Mouse (Mus musculus) stomach, embryonic 15.5 days (tissue): ENCODE data around the gene Tmem185b. TPM values are rescaled to one million over a fixed set of nuclear protein-coding genes. Genes with fewer than 3 reads are reported as not detected.

ENCODE experiments used
- ATAC-seq: fragments of 200-750 bp; cut with Nextera tagmentation; 2 replicates; pipeline ENCODE4 v1.8.0; 2017; ENCODE audit warnings: low read depth, moderate number of reproducible peaks, moderate TSS enrichment; ENCODE audit not compliant: insufficient read depth, low FRiP score
- H3K27ac ChIP-seq: fragments of 300-500 bp; sonication (generic); 2 replicates; pipeline ENCODE4 v1.5.1; 2015; ENCODE audit warnings: mild to moderate bottlenecking, inconsistent platforms
- H3K27me3 ChIP-seq: fragments of 300-500 bp; sonication (generic); replicated peaks from 2 replicates; pipeline ENCODE4 v1.6.1; 2015; ENCODE audit warnings: inconsistent platforms
- H3K36me3 ChIP-seq: fragments of 300-500 bp; sonication (generic); 2 replicates; pipeline ENCODE4 v1.6.1; 2015; ENCODE audit warnings: inconsistent platforms
- H3K4me1 ChIP-seq: fragments of 300-500 bp; sonication (generic); 2 replicates; pipeline ENCODE4 v1.6.1; 2015; ENCODE audit warnings: inconsistent platforms
- H3K4me2 ChIP-seq: fragments of 300-500 bp; sonication (generic); 2 replicates; pipeline ENCODE4 v1.6.1; 2015; ENCODE audit warnings: mild to moderate bottlenecking, inconsistent platforms
- H3K4me3 ChIP-seq: fragments of 300-500 bp; sonication (generic); replicated peaks from 2 replicates; pipeline ENCODE4 v1.5.1; 2015; ENCODE audit warnings: inconsistent platforms
- H3K9ac ChIP-seq: fragments of 300-500 bp; sonication (generic); 2 replicates; pipeline ENCODE4 v1.6.1; 2015; ENCODE audit warnings: inconsistent platforms
- H3K9me3 ChIP-seq: fragments of 300-500 bp; sonication (generic); 2 replicates; pipeline ENCODE4 v1.6.1; 2016; ENCODE audit warnings: inconsistent platforms
- WGBS: fragments of 180-500 bp; shearing (Covaris S2); methylation state at CpG from one replicate; pipeline ENCODE4 v1.1.7; 2015; 5-methylcytosine and 5-hydroxymethylcytosine counted together
- polyA plus RNA-seq: library from polyadenylated mRNA; unstranded; fragments of >200 nt; fragmentation: Nextera tagmentation; extraction: Ambion mirVana; gene quantifications from 2 replicates; pipeline ENCODE4 v1.2.1, GENCODE M21; 2015

The Tmem185b gene
- polyA plus RNA-seq, 1 experiment from 2014 or later = 22.9 TPM

DNA sequence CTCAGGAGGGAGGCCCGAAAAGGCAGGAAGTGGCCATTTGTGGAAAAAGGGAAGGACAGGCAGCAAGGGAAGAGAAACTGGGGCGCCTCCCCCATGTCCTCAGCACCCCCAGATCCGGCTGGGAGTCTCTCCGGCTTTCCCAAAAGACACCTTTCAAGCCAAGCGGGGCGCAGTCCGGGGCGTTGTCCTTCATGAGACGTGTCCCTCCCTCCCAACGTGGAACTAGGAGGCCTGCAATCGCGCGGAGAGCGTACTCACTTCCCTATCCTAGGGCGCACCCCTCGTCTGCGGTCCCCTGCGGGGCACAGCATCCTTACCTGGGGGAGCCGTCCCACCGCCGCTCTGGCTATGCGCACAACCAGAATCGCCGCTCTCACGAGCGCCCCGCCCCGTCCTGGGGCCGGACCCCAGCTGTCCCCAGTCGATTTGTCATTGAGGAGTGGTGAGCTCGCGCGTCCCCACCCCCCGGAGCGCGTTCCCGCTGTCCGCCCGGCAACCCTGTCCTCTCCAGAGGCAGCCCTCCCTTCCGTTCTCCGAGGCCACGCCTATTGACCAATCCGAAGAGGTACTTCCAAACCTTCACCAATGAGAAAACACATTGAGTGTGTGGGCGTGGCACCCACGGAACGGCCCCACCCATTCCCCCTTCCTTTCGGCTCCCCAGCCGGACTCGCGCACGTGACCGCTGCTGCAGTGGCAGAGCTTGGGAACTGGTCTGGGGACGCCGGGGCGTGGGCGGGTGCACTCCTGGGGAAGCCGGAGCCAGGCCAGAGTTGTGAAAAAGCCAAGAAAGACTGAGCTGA is 21.5 kb upstream of the Tmem185b start, which contains the start of gene Ralb:
Ralb (minus strand) TSS at position 535 of the 803 bp plus-strand sequence.
- Histone ChIP-seq H3K9me3 (no peaks in the 10 kb centered on the region), H3K4me1 (peaks cover 22% of the 10 kb centered on the region), H3K27ac (peak within 1 kb of the TSS; percentile 83), H3K4me3 (peak within 1 kb of the TSS; percentile 85), H3K9ac (peak within 1 kb of the TSS; percentile 47), H3K36me3 (0 out of 2 replicates have a peak, but pooled peaks cover 6% of the 10 kb centered on the region), H3K4me2 (peak within 1 kb of the TSS; percentile 80), H3K27me3 (no peaks in the 10 kb centered on the region)
- under 1% methylated on average over 57 of the region's 57 CpGs for WGBS
- peak; percentile 98 for ATAC-seq

DNA sequence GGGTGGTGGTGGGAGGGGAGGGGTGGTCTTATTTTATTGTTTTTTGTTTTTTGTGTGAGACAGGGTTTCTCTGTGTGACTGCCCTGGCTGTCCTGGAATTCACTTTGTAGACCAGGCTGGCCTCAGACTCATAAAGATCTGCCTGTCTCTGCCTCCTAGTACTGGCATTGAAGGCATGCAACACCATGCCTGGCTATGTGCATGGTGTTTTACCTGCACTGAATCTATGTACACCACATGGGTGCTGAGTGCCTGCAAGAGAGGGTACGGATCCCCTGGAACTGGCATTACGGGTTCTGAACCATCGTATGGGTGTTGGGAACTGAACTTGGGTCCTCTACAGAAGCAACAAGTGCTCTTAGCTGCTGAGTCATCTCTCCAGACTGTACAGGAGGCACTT is 20.0 kb upstream of the Tmem185b start:
- ATAC-seq = no peak
- WGBS = 90% methylated on average over 3 of the region's 3 CpGs
- no peak overlapping the region for H3K4me2 ChIP-seq

DNA sequence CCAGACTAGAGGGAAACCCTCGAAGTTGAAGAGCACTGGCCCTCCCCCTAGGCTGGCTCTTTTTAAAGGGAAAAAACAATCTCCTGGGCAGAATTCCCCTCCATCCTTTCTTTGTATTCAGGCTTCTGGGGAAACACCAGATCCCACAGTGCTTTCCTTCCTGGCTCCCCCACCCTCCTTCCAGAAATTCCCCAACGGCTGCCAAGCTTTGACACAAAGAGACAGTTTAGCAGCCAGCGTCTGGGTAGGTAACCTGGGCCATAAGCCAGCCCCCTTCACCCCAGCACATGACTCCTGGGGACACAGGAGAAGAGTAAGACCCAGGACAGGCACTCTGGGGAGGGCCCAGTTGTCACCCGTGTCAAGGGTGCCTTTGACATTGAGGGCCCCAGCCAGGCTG is 17.4 kb upstream of the Tmem185b start:
- Histone ChIP-seq H3K27me3 (no peaks in the 10 kb centered on the region), H3K9me3 (no peaks in the 10 kb centered on the region), H3K4me3 (no peak overlapping the region), H3K4me1 (peaks cover 11% of the 10 kb centered on the region), H3K36me3 (no peaks in the 10 kb centered on the region), H3K4me2 (no peak overlapping the region), H3K9ac (no peak overlapping the region), H3K27ac (peak overlapping the region; percentile 33; the same call in 1 of the 2 replicates)
- WGBS = 41% methylated on average over 4 of the region's 4 CpGs
- no peak for ATAC-seq

More for the DNA sequence above, 20.0 kb upstream of the Tmem185b start:
- Histone ChIP-seq H3K4me1 (peaks cover 22% of the 10 kb centered on the region), H3K36me3 (0 out of 2 replicates have a peak, but pooled peaks cover under 1% of the 10 kb centered on the region), H3K9me3 (no peaks in the 10 kb centered on the region), H3K27me3 (no peaks in the 10 kb centered on the region), H3K9ac (no peak overlapping the region), H3K27ac (no peak overlapping the region), H3K4me3 (no peak overlapping the region)

DNA sequence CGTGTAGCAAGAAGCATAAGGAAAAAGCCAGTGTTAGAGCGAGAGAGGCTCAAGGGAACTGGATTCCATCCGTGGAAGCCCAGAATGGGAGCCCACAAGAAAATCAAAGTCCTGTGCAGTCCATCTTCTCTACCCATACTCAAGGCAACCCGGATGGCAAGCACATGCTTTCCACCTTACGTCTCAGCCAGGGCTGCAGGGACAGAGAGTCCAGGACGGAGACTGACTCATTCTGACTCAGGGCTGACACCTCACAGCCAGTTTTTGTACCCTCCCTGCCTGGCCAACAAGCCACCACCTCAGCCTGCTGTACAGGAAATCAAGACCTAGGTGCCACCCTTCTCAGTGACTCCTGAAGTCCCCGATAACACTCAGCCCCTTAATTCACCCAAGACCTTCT is 16.5 kb upstream of the Tmem185b start:
- Histone ChIP-seq H3K4me2 (no peak overlapping the region), H3K4me3 (no peak overlapping the region), H3K4me1 (peaks cover 7% of the 10 kb centered on the region), H3K36me3 (no peaks in the 10 kb centered on the region), H3K27ac (no peak overlapping the region), H3K27me3 (no peaks in the 10 kb centered on the region), H3K9ac (no peak overlapping the region), H3K9me3 (no peaks in the 10 kb centered on the region)
- ATAC-seq = no peak
- WGBS = 83% methylated on average over 7 of the region's 7 CpGs

DNA sequence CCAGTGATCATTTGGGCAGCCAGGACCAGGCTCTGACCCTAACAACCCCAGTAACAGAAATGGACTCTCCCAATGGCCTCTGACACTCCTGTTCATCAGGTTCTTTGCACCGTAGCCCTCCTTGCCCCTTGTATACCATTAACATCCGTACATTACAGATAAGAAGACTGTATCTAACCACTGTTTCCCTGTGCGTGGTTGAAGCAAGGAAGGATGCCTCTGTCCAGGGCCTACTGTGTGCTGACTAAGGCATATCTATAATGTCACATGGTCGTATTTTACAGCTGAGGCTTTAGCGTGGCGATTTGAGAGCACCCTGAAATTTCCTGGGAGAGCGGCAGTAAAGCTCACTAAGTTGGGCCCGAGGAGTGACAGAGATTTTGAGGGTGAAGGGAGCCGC is 15.6 kb upstream of the Tmem185b start:
- no peak overlapping the region for H3K9ac ChIP-seq
- ATAC-seq = no peak
- H3K27me3 ChIP-seq = no peaks in the 10 kb centered on the region
- no peak overlapping the region for H3K4me2 ChIP-seq
- H3K9me3 ChIP-seq = no peaks in the 10 kb centered on the region
- no peaks in the 10 kb centered on the region for H3K36me3 ChIP-seq
- H3K4me1 ChIP-seq = 0 out of 2 replicates have a peak, but pooled peaks cover 3% of the 10 kb centered on the region
- no peak overlapping the region for H3K4me3 ChIP-seq
- WGBS = 55% methylated on average over 9 of the region's 9 CpGs
- no peak overlapping the region for H3K27ac ChIP-seq

DNA sequence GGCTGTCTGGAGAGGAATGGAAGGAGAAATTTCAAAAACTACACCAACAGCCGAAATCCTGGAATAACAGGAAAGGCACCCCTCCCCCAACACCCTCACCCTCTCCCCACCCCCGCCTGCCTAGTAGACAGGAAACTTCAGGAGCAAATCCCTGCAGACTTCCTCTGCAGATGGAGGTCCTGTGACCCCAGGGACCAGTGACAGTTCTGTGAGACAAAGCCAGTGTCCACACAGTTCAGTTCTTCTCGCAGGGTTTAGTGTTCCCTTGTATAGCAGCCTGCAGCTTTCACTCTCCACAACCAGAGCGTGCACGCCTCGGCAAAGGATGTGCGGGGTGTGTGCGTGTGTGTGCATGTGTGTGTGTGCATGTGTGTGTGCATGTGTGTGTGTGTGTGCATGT is 15.1 kb upstream of the Tmem185b start:
- Histone ChIP-seq H3K9ac (no peak overlapping the region), H3K27me3 (no peaks in the 10 kb centered on the region), H3K27ac (no peak overlapping the region), H3K4me3 (no peak overlapping the region), H3K36me3 (no peaks in the 10 kb centered on the region), H3K4me1 (0 out of 2 replicates have a peak, but pooled peaks cover 3% of the 10 kb centered on the region), H3K4me2 (no peak overlapping the region), H3K9me3 (no peaks in the 10 kb centered on the region)
- WGBS = 58% methylated on average over 8 of the region's 8 CpGs
- no peak for ATAC-seq

DNA sequence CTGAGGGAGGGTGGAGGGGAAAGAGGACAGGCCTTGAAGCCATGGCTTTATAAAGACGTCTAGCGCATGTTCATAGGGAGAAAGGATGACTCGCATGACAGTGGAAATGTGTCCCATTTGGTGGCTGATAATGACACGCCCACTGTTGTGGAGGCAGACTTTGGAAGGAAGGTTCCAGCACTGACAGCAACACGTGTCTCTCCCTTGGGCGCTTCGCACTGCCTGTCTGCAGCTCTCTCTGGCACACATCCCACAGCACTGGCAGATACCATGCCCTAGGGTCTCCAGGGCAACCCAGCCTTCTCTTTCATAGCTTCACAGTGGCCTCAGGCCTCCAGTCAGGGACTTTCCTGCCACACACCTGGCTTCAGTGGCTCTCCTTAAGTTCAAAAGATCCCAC is 7.9 kb upstream of the Tmem185b start:
- Histone ChIP-seq H3K36me3 (no peaks in the 10 kb centered on the region), H3K9ac (no peak overlapping the region), H3K9me3 (no peaks in the 10 kb centered on the region), H3K4me2 (no peak overlapping the region), H3K27ac (no peak overlapping the region), H3K27me3 (no peaks in the 10 kb centered on the region), H3K4me3 (no peak overlapping the region), H3K4me1 (no peaks in the 10 kb centered on the region)
- ATAC-seq = no peak
- WGBS = 79% methylated on average over 7 of the region's 7 CpGs

DNA sequence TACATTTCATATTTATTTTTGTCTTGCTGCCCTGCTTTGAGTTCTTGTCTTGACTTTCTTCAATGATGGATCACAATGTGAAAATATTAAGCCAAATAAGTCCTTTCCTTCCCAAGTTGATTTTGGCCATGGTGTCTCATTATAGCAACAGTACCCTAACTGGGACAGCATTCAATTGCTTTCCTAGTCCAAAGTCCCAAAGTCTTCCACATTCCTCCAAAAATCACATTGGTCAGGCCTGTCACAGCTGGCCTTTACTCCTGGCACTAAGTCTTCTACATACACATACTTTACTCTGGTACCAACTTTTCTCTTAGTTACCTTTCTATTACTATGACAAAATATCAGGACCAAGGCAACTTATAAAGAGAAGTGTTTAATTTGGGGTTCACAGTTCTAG is 7.2 kb upstream of the Tmem185b start:
- no peaks in the 10 kb centered on the region for H3K4me1 ChIP-seq
- no peaks in the 10 kb centered on the region for H3K36me3 ChIP-seq
- H3K9ac ChIP-seq = no peak overlapping the region
- no peak for ATAC-seq
- H3K9me3 ChIP-seq = no peaks in the 10 kb centered on the region
- H3K27ac ChIP-seq = no peak overlapping the region
- no peaks in the 10 kb centered on the region for H3K27me3 ChIP-seq
- H3K4me3 ChIP-seq = no peak overlapping the region
- H3K4me2 ChIP-seq = no peak overlapping the region

DNA sequence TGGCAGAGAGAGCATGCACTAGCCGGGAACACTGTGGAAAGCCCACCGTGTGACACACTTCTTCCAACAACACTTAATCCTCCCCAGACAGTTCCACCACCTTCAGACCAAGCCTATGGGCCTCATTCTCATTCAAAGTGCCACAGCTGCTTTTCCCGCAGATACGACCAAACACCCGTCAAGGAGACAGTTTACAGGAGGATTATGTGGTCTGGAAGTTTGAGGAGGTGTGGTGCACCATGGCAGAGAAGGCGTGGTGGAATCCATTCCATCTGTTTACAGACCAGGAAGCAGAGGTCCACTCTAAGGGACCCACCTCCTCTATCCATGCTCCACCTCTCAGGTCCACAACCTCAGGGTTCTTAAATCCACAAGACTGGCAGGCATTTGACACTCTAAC is 6.7 kb upstream of the Tmem185b start:
- H3K9me3 ChIP-seq = no peaks in the 10 kb centered on the region
- WGBS = 51% methylated on average over 6 of the region's 6 CpGs

DNA sequence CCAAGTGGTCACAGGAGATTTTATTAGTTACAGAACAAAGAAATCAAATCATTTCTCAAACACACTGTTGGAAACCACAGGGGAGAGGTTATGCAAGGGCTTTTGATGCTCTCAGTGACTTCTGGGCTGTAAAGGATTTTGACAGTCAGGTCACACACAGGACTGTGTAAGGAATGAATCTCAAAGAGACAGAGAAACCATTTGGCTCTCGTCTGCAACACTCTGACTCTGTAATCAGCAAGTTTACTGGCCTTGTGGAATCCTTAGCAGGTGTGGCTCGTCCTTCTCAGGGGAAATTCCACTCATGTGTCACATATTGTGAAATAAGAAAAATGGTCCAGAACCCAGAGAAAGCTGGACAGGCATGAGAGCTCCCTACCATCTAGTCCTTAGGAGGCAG is 4.9 kb upstream of the Tmem185b start:
- H3K4me2 ChIP-seq = no peak overlapping the region
- 37% methylated on average over 2 of the region's 2 CpGs for WGBS
- H3K4me1 ChIP-seq = peaks cover 9% of the 10 kb centered on the region
- ATAC-seq = no peak
- no peak overlapping the region for H3K27ac ChIP-seq
- H3K9me3 ChIP-seq = no peaks in the 10 kb centered on the region
- H3K9ac ChIP-seq = no peak overlapping the region
- H3K4me3 ChIP-seq = no peak overlapping the region
- no peaks in the 10 kb centered on the region for H3K27me3 ChIP-seq
- no peaks in the 10 kb centered on the region for H3K36me3 ChIP-seq

More for the DNA sequence above, 6.7 kb upstream of the Tmem185b start:
- H3K9ac ChIP-seq = no peak overlapping the region
- peak; percentile 36; the same call in 1 of the 2 replicates for ATAC-seq
- no peak overlapping the region for H3K4me3 ChIP-seq
- H3K4me1 ChIP-seq = no peaks in the 10 kb centered on the region
- no peaks in the 10 kb centered on the region for H3K27me3 ChIP-seq
- H3K27ac ChIP-seq = no peak overlapping the region
- no peaks in the 10 kb centered on the region for H3K36me3 ChIP-seq
- H3K4me2 ChIP-seq = no peak overlapping the region

DNA sequence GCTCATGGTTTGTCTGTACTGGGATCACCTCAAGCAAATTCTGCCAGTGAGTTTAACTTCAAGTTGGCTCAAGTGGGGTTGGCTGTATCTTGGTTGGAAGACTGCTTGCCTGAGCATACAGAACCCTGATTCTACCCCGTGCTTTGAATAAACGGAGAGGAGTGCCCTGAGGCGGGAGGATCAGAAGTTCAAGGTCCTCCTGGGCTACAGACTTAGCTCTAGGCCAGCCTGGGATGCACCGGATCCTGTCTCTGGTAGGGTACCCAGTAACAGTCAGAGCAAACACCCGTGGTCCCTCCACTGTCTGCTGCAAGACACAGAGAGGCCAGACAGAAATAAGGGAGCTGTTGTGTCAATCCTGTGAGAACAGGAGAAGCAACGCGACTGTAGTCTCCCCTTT is 4.3 kb upstream of the Tmem185b start:
- Histone ChIP-seq H3K4me1 (peaks cover 15% of the 10 kb centered on the region), H3K4me2 (no peak overlapping the region), H3K27me3 (no peaks in the 10 kb centered on the region), H3K9ac (no peak overlapping the region), H3K9me3 (no peaks in the 10 kb centered on the region), H3K36me3 (0 out of 2 replicates have a peak, but pooled peaks cover under 1% of the 10 kb centered on the region), H3K4me3 (no peak overlapping the region), H3K27ac (no peak overlapping the region)
- 80% methylated on average over 7 of the region's 7 CpGs for WGBS
- ATAC-seq = no peak

DNA sequence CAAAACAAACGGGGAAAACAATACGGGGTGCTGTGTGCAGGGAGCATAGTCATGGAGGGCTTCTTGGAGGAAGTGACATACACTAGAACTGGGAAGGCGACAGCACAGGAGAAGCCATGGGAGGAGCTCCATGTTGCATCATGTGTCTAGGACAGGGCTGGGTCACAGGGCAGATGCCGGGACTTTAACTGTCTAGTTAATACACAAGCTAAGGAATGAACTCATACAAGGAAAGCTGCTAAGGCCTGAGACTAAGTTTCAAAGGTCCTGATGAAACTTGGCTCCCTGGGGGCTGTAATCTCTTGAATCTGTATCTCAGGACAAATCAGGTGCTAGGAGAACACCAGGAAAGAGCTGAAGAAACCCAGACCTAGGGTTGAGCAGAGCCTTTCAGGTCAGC is 3.2 kb upstream of the Tmem185b start:
- Histone ChIP-seq H3K9me3 (no peaks in the 10 kb centered on the region), H3K27me3 (no peaks in the 10 kb centered on the region), H3K4me2 (no peak overlapping the region), H3K4me1 (peaks cover 18% of the 10 kb centered on the region), H3K4me3 (no peak overlapping the region), H3K36me3 (peaks cover 11% of the 10 kb centered on the region), H3K9ac (no peak overlapping the region), H3K27ac (no peak overlapping the region)
- ATAC-seq = no peak
- 79% methylated on average over 4 of the region's 4 CpGs for WGBS
